18 mouse cellular contexts compared by ENCODE assay signal in the genomic region with DNA sequence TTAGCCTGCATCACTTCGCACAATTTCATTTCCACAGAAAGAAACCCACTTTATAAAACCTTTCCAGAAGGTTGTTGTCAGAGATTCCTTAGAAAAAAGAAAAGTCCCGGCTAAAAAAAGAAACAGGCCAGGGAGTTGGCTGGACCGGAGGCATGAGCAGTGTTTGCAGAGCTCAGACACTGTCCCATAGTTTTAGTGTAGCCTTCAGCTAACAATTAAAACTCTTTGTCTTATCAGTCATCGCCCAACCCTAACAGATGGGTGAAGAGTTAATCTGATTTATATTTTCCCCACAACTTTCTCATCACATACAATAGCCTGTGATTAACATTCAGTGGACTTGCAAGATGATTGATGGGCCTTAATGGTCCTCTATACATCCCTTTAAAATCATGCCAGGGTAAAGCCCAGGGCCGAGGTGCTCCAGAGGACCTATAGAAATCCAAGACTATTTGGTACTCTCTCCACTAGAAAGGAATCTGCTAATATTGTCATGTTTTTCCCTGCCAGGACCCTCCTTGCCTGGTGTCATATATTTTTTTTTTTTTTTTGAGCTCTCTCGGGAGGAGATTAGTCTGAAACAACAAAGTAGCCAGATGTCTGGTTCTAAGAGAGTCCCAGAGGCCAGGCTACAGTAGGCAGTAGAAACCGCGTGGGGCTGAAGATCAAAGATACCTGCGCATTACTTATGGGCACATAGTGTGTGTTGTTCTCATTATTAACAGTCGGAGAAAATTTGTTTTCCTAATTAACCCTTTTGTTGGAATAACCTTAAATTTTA. TPM values are rescaled to one million over a fixed set of nuclear protein-coding genes. Genes with fewer than 3 reads are reported as not detected.
DNase-seq lines count a peak whose midpoint lies in the region; ATAC-seq lines count a peak whose summit lies in the region.
"Had no signal": no experiment of that assay in that cellular context is flagged by ENCODE, and none has a peak within 500 bp of the region (broad histone marks: within the 10 kb centered on the region; RNA-seq: fewer than 3 reads in every experiment).

No protein-coding gene starts in this region.

- WGBS in embryonic facial prominence, embryonic 11.5 days = 56% methylated on average over 10 of the region's 10 CpGs
- 66% methylated on average over 10 of the region's 10 CpGs for WGBS in embryonic facial prominence, embryonic 10.5 days
- 43% methylated on average over 10 of the region's 10 CpGs for whole genome bisulfite sequencing in neural tube, embryonic 12.5 days
- 29% methylated on average over 10 of the region's 10 CpGs for WGBS in neural tube, embryonic 15.5 days
- 31% methylated on average over 10 of the region's 10 CpGs for WGBS in midbrain, embryonic 13.5 days

- no peaks in the 10 kb centered on the region for H3K36me3 ChIP-seq in embryonic facial prominence, embryonic 11.5 days (replicated peaks; ENCODE audit: control insufficient read depth, insufficient read depth, low read depth, low read length)
- H3K36me3 ChIP-seq in embryonic facial prominence, embryonic 10.5 days (replicated peaks) = peaks cover 9% of the 10 kb centered on the region; the same call in 1 of the 2 replicates
- H3K36me3 ChIP-seq in neural tube, embryonic 12.5 days = no peaks in the 10 kb centered on the region
- no peaks in the 10 kb centered on the region for H3K36me3 ChIP-seq in neural tube, embryonic 15.5 days
- H3K36me3 ChIP-seq in midbrain, embryonic 13.5 days = no peaks in the 10 kb centered on the region
- H3K36me3 ChIP-seq: heart, embryonic 15.5 days; intestine, embryonic 15.5 days; lung, embryonic 15.5 days had no signal

- no peaks in the 10 kb centered on the region for H3K4me1 ChIP-seq in embryonic facial prominence, embryonic 11.5 days (ENCODE audit: control insufficient read depth, insufficient read depth, low read length)
- H3K4me1 ChIP-seq in embryonic facial prominence, embryonic 10.5 days = peaks cover 15% of the 10 kb centered on the region
- peaks cover 7% of the 10 kb centered on the region for H3K4me1 ChIP-seq in neural tube, embryonic 12.5 days
- H3K4me1 ChIP-seq in neural tube, embryonic 15.5 days = peaks cover 13% of the 10 kb centered on the region
- H3K4me1 ChIP-seq in midbrain, embryonic 13.5 days (replicated peaks) = peaks cover 29% of the 10 kb centered on the region
- H3K4me1 ChIP-seq: intestine, embryonic 15.5 days had no signal

- no peaks in the 10 kb centered on the region for H3K27me3 ChIP-seq in embryonic facial prominence, embryonic 11.5 days (ENCODE audit: control insufficient read depth, insufficient read depth, low read length)
- no peaks in the 10 kb centered on the region for H3K27me3 ChIP-seq in embryonic facial prominence, embryonic 10.5 days (replicated peaks; ENCODE audit: low read depth, poor library complexity, severe bottlenecking)
- H3K27me3 ChIP-seq in neural tube, embryonic 12.5 days (replicated peaks) = no peaks in the 10 kb centered on the region
- no peaks in the 10 kb centered on the region for H3K27me3 ChIP-seq in neural tube, embryonic 15.5 days (replicated peaks)
- no peaks in the 10 kb centered on the region for H3K27me3 ChIP-seq in midbrain, embryonic 13.5 days
- H3K27me3 ChIP-seq: heart, embryonic 15.5 days; intestine, embryonic 15.5 days; lung, embryonic 15.5 days; megakaryocyte, embryonic 14.5 days had no signal

- no peak overlapping the region for H3K27ac ChIP-seq in embryonic facial prominence, embryonic 11.5 days (replicated peaks; ENCODE audit: low read depth, low read length)
- no peak overlapping the region; the same call in 1 of the 2 replicates for H3K27ac ChIP-seq in embryonic facial prominence, embryonic 10.5 days (replicated peaks)
- no peak overlapping the region for H3K27ac ChIP-seq in neural tube, embryonic 12.5 days
- H3K27ac ChIP-seq in neural tube, embryonic 15.5 days (replicated peaks) = no peak overlapping the region
- peak overlapping the region; percentile 84 for H3K27ac ChIP-seq in midbrain, embryonic 13.5 days
- H3K27ac ChIP-seq: gastrocnemius, adult 2 months; heart, embryonic 15.5 days; intestine, embryonic 15.5 days; layer of hippocampus, adult 2 months; lung, embryonic 15.5 days had no signal

- H3K9me3 ChIP-seq in embryonic facial prominence, embryonic 11.5 days (replicated peaks; ENCODE audit: control insufficient read depth, low read length) = no peaks in the 10 kb centered on the region
- no peaks in the 10 kb centered on the region for H3K9me3 ChIP-seq in embryonic facial prominence, embryonic 10.5 days
- H3K9me3 ChIP-seq in neural tube, embryonic 12.5 days = no peaks in the 10 kb centered on the region
- no peaks in the 10 kb centered on the region for H3K9me3 ChIP-seq in neural tube, embryonic 15.5 days (replicated peaks)
- H3K9me3 ChIP-seq in midbrain, embryonic 13.5 days = no peaks in the 10 kb centered on the region
- H3K9me3 ChIP-seq: heart, embryonic 15.5 days; intestine, embryonic 15.5 days; lung, embryonic 15.5 days; megakaryocyte, embryonic 14.5 days had no signal

- H3K4me3 ChIP-seq in embryonic facial prominence, embryonic 11.5 days (ENCODE audit: low read depth, low read length) = no peak overlapping the region
- no peak overlapping the region for H3K4me3 ChIP-seq in embryonic facial prominence, embryonic 10.5 days
- no peak overlapping the region for H3K4me3 ChIP-seq in neural tube, embryonic 12.5 days
- no peak overlapping the region for H3K4me3 ChIP-seq in neural tube, embryonic 15.5 days (replicated peaks)
- no peak overlapping the region for H3K4me3 ChIP-seq in midbrain, embryonic 13.5 days (replicated peaks)
- H3K4me3 ChIP-seq: erythroblast, embryonic 14.5 days; gastrocnemius, adult 2 months; heart, embryonic 15.5 days; intestine, embryonic 15.5 days; layer of hippocampus, adult 2 months; lung, embryonic 15.5 days; megakaryocyte, embryonic 14.5 days had no signal

- DNase-seq in embryonic facial prominence, embryonic 11.5 days (ENCODE audit: low spot score) = peak; percentile 7
- no peak for DNase-seq in embryonic facial prominence, embryonic 10.5 days (ENCODE audit: low spot score)
- no peak for DNase-seq in kidney, adult 18-20 months
- no peak for DNase-seq in layer of hippocampus, postnatal 10 days (ENCODE audit: low spot score in 2 of 2)
- DNase-seq: adrenal gland, postnatal 10 days; cerebellum, postnatal 36 days; gastrocnemius, adult 2 months; spleen, adult 18-20 months had no signal

- no peak for ATAC-seq in embryonic facial prominence, embryonic 11.5 days (replicated peaks; ENCODE audit: insufficient number of reproducible peaks, low FRiP score, low TSS enrichment, low read depth)
- ATAC-seq in neural tube, embryonic 12.5 days (ENCODE audit: low FRiP score, low read depth) = peak; percentile 63; the same call in 1 of the 2 replicates
- ATAC-seq in neural tube, embryonic 15.5 days (ENCODE audit: low FRiP score) = no peak
- peak; percentile 93 for ATAC-seq in midbrain, embryonic 13.5 days
- ATAC-seq in frontal cortex, adult (ENCODE audit: low TSS enrichment) = no peak
- ATAC-seq: intestine, embryonic 15.5 days had no signal

- no peak overlapping the region for H3K9ac ChIP-seq in embryonic facial prominence, embryonic 11.5 days (replicated peaks; ENCODE audit: low read length)
- no peak overlapping the region for H3K9ac ChIP-seq in neural tube, embryonic 12.5 days
- no peak overlapping the region for H3K9ac ChIP-seq in neural tube, embryonic 15.5 days (replicated peaks)
- no peak overlapping the region for H3K9ac ChIP-seq in midbrain, embryonic 13.5 days (replicated peaks)
- H3K9ac ChIP-seq: heart, embryonic 15.5 days; intestine, embryonic 15.5 days; lung, embryonic 15.5 days had no signal

- no peak overlapping the region for H3K4me2 ChIP-seq in embryonic facial prominence, embryonic 11.5 days (ENCODE audit: low read depth, low read length)
- no peak overlapping the region for H3K4me2 ChIP-seq in neural tube, embryonic 12.5 days (replicated peaks)
- H3K4me2 ChIP-seq in neural tube, embryonic 15.5 days = no peak overlapping the region
- H3K4me2 ChIP-seq in midbrain, embryonic 13.5 days (replicated peaks) = no peak overlapping the region
- H3K4me2 ChIP-seq: heart, embryonic 15.5 days; intestine, embryonic 15.5 days; lung, embryonic 15.5 days had no signal

RNA-seq across cellular contexts. Expression of a gene that starts 41.0 kb away (rescaled TPM):
- 9.2 and 10.2 TPM in 2 replicates for polyA plus RNA-seq in embryonic facial prominence, embryonic 11.5 days (2014; fragmentation: Nextera tagmentation; extraction: Ambion mirVana)
- polyA plus RNA-seq in embryonic facial prominence, embryonic 10.5 days (2016; fragmentation: Nextera tagmentation; extraction: Ambion mirVana) = 10.1 and 10.9 TPM in 2 replicates
- polyA plus RNA-seq in neural tube, embryonic 12.5 days (2016; fragmentation: Nextera tagmentation; extraction: Ambion mirVana) = 12.4 and 12.9 TPM in 2 replicates
- 10.2 and 10.7 TPM in 2 replicates for polyA plus RNA-seq in neural tube, embryonic 15.5 days (2015; fragmentation: Nextera tagmentation; extraction: Ambion mirVana)
- 12.9 and 13.1 TPM in 2 replicates for polyA plus RNA-seq in midbrain, embryonic 13.5 days (2015; fragmentation: Nextera tagmentation; extraction: Ambion mirVana)
- total RNA-seq in layer of hippocampus, postnatal 10 days (2021) = 1 to 10 TPM; 7.8 to 8.2 TPM

RNA-seq across cellular contexts. Expression of a gene that starts 41.5 kb away (rescaled TPM):
- polyA plus RNA-seq in embryonic facial prominence, embryonic 11.5 days (2014; fragmentation: Nextera tagmentation; extraction: Ambion mirVana) = 424 and 468 TPM in 2 replicates
- polyA plus RNA-seq in embryonic facial prominence, embryonic 10.5 days (2016; fragmentation: Nextera tagmentation; extraction: Ambion mirVana) = 398 and 401 TPM in 2 replicates
- polyA plus RNA-seq in neural tube, embryonic 12.5 days (2016; fragmentation: Nextera tagmentation; extraction: Ambion mirVana) = 274 and 280 TPM in 2 replicates
- 173 and 192 TPM in 2 replicates for polyA plus RNA-seq in neural tube, embryonic 15.5 days (2015; fragmentation: Nextera tagmentation; extraction: Ambion mirVana)
- 269 and 271 TPM in 2 replicates for polyA plus RNA-seq in midbrain, embryonic 13.5 days (2015; fragmentation: Nextera tagmentation; extraction: Ambion mirVana)
- total RNA-seq in layer of hippocampus, postnatal 10 days (2021) = 10 to 100 TPM; 69.7 to 72.5 TPM

Comparison
In these comparisons a context has a peak if more than half of its experiments do, and no peak if none do; other contexts are left out.
1. ATAC-seq: peak in neural tube, embryonic 12.5 days (single experiment) and midbrain, embryonic 13.5 days (single experiment); none in embryonic facial prominence, embryonic 11.5 days (single experiment), neural tube, embryonic 15.5 days (single experiment) and frontal cortex, adult (single experiment).